Mouse (Mus musculus) hindbrain, embryonic 13.5 days (tissue): ENCODE data around the gene Mei1. TPM values are rescaled to one million over a fixed set of nuclear protein-coding genes. Genes with fewer than 3 reads are reported as not detected.
A peak's percentile ranks its signal among the peaks of the same experiment; 100 is the strongest.

Source experiments
- ATAC-seq: fragments of 200-750 bp; cut with Nextera tagmentation; 2 replicates; pipeline ENCODE4 v1.8.0; 2017; ENCODE audit warnings: moderate TSS enrichment; ENCODE audit not compliant: low FRiP score
- H3K27ac ChIP-seq: fragments of 300-500 bp; sonication (generic); 2 replicates; pipeline ENCODE4 v1.5.1; 2015; ENCODE audit warnings: inconsistent platforms, mild to moderate bottlenecking, moderate library complexity
- H3K27me3 ChIP-seq: fragments of 300-500 bp; sonication (generic); 2 replicates; pipeline ENCODE4 v1.6.1; 2015; ENCODE audit warnings: mild to moderate bottlenecking, inconsistent platforms
- H3K36me3 ChIP-seq: fragments of 300-500 bp; sonication (generic); 2 replicates; pipeline ENCODE4 v1.6.1; 2015; ENCODE audit warnings: mild to moderate bottlenecking, inconsistent platforms
- H3K4me1 ChIP-seq: fragments of 300-500 bp; sonication (generic); replicated peaks from 2 replicates; pipeline ENCODE4 v1.6.1; 2015; ENCODE audit warnings: inconsistent platforms
- H3K4me2 ChIP-seq: fragments of 300-500 bp; sonication (generic); 2 replicates; pipeline ENCODE4 v1.6.1; 2015; ENCODE audit warnings: inconsistent platforms, mild to moderate bottlenecking, moderate library complexity
- H3K4me3 ChIP-seq: fragments of 300-500 bp; sonication (generic); 2 replicates; pipeline ENCODE4 v1.5.1; 2015; ENCODE audit warnings: mild to moderate bottlenecking, inconsistent platforms
- H3K9ac ChIP-seq: fragments of 300-500 bp; sonication (generic); 2 replicates; pipeline ENCODE4 v1.6.1; 2015; ENCODE audit warnings: mild to moderate bottlenecking, inconsistent platforms
- H3K9me3 ChIP-seq: fragments of 300-500 bp; sonication (generic); 2 replicates; pipeline ENCODE4 v1.6.1; 2016; ENCODE audit warnings: inconsistent platforms
- WGBS: fragments of 180-500 bp; shearing (Covaris S2); methylation state at CpG from one replicate; pipeline ENCODE4 v1.1.7; 2015; 5-methylcytosine and 5-hydroxymethylcytosine counted together
- polyA plus RNA-seq: library from polyadenylated mRNA; unstranded; fragments of >200 nt; fragmentation: Nextera tagmentation; extraction: Ambion mirVana; gene quantifications from 2 replicates; pipeline ENCODE4 v1.2.1, GENCODE M21; 2015

The Mei1 gene
- polyA plus RNA-seq, 1 experiment from 2014 or later, result 0.05 TPM

GRCm38 (mm10) chr15:82145408-82145807 is 75.6 kb downstream of the Mei1 start:
- H3K9ac ChIP-seq, result no peak overlapping the region

GRCm38 (mm10) chr15:82145851-82146769 is 76.3 kb downstream of the Mei1 start:
- Histone ChIP-seq H3K4me1 (peaks cover 54% of the 10 kb centered on the region), H3K27ac (peak overlapping the region; percentile 99), H3K4me3 (peak overlapping the region; percentile 71), H3K9me3 (no peaks in the 10 kb centered on the region), H3K9ac (peak overlapping the region; percentile 26; the same call in 1 of the 2 replicates), H3K4me2 (peak overlapping the region; percentile 47), H3K27me3 (no peaks in the 10 kb centered on the region), H3K36me3 (peaks cover 11% of the 10 kb centered on the region)
- peak; percentile 33; the same call in 1 of the 2 replicates for ATAC-seq
- WGBS, result 15% methylated on average over 11 of the region's 11 CpGs

More at GRCm38 (mm10) chr15:82145408-82145807, 75.6 kb downstream of the Mei1 start:
- no peaks in the 10 kb centered on the region for H3K27me3 ChIP-seq
- H3K9me3 ChIP-seq, result no peaks in the 10 kb centered on the region
- H3K27ac ChIP-seq, result peak overlapping the region; percentile 99
- peaks cover 49% of the 10 kb centered on the region for H3K4me1 ChIP-seq
- H3K4me3 ChIP-seq, result no peak overlapping the region
- 47% methylated on average over 2 of the region's 2 CpGs for WGBS
- no peak overlapping the region for H3K4me2 ChIP-seq
- H3K36me3 ChIP-seq, result peaks cover 11% of the 10 kb centered on the region
- ATAC-seq, result no peak

GRCm38 (mm10) chr15:82146770-82147610 is 77.2 kb downstream of the Mei1 start, which contains the start of gene Srebf2:
Gene Srebf2 (plus strand): TSS chr15:82147181.
- no peaks in the 10 kb centered on the region for H3K9me3 ChIP-seq
- H3K36me3 ChIP-seq, result peaks cover 4% of the 10 kb centered on the region
- H3K4me3 ChIP-seq, result peak within 1 kb of the TSS; percentile 71
- peak; percentile 98 for ATAC-seq
- H3K27ac ChIP-seq, result peak within 1 kb of the TSS; percentile 99
- H3K9ac ChIP-seq, result peak within 1 kb of the TSS; percentile 90
- no peaks in the 10 kb centered on the region for H3K27me3 ChIP-seq
- peak within 1 kb of the TSS; percentile 88 for H3K4me2 ChIP-seq
- WGBS, result under 1% methylated on average over 67 of the region's 79 CpGs
- peaks cover 61% of the 10 kb centered on the region for H3K4me1 ChIP-seq

- H3K4me2 ChIP-seq, result peak overlapping the region; percentile 88
- no peaks in the 10 kb centered on the region for H3K9me3 ChIP-seq
- no peaks in the 10 kb centered on the region for H3K27me3 ChIP-seq
- peak overlapping the region; percentile 99 for H3K27ac ChIP-seq
- ATAC-seq, result no peak; the same call in 1 of the 2 replicates
- peak overlapping the region; percentile 90 for H3K9ac ChIP-seq
- H3K4me1 ChIP-seq, result peaks cover 67% of the 10 kb centered on the region
- under 1% methylated on average over 47 of the region's 50 CpGs for WGBS
- peaks cover 4% of the 10 kb centered on the region; the same call in 1 of the 2 replicates for H3K36me3 ChIP-seq
- peak overlapping the region; percentile 71 for H3K4me3 ChIP-seq
These were observed 77.9 kb downstream of the Mei1 start for GRCm38 (mm10) chr15:82147611-82148111.

DNA sequence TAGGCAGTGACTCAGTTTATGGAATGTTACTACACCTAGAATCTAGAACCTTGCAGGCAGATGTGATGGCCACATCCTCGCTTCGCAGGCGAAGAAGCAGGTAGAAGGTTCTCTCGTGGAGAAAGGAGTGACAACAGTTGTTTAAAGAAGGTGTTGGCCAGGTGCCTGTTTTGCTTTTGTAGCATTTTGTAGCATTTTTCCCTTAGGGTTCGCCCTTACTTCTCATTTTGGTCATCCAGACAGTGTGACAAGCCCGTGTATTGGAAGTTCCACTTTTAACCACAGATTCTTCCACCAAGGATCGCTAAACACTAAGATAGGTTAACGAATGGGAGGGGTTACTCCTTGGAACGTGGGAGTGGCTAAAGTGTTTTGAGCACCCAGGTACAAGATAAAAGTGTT is 78.7 kb downstream of the Mei1 start:
- H3K4me3 ChIP-seq, result peak overlapping the region; percentile 71
- no peaks in the 10 kb centered on the region for H3K9me3 ChIP-seq
- no peak for ATAC-seq
- H3K36me3 ChIP-seq, result peaks cover 4% of the 10 kb centered on the region; the same call in 1 of the 2 replicates
- H3K27ac ChIP-seq, result peak overlapping the region; percentile 99
- peak overlapping the region; percentile 90 for H3K9ac ChIP-seq
- peaks cover 72% of the 10 kb centered on the region for H3K4me1 ChIP-seq
- peak overlapping the region; percentile 88 for H3K4me2 ChIP-seq
- 25% methylated on average over 9 of the region's 9 CpGs for WGBS
- H3K27me3 ChIP-seq, result no peaks in the 10 kb centered on the region

GRCm38 (mm10) chr15:82150042-82150441 is 80.2 kb downstream of the Mei1 start:
- no peak for ATAC-seq
- Histone ChIP-seq H3K4me1 (peaks cover 70% of the 10 kb centered on the region), H3K9me3 (no peaks in the 10 kb centered on the region), H3K27me3 (no peaks in the 10 kb centered on the region), H3K4me2 (peak overlapping the region; percentile 15; the same call in 1 of the 2 replicates), H3K4me3 (no peak overlapping the region), H3K27ac (no peak overlapping the region), H3K9ac (no peak overlapping the region), H3K36me3 (peaks cover 4% of the 10 kb centered on the region; the same call in 1 of the 2 replicates)

- H3K9me3 ChIP-seq, result no peaks in the 10 kb centered on the region
- no peak overlapping the region for H3K9ac ChIP-seq
- ATAC-seq, result no peak
- 94% methylated on average over 4 of the region's 4 CpGs for WGBS
- H3K4me3 ChIP-seq, result no peak overlapping the region
- peaks cover 4% of the 10 kb centered on the region; the same call in 1 of the 2 replicates for H3K36me3 ChIP-seq
- H3K4me1 ChIP-seq, result peaks cover 61% of the 10 kb centered on the region
- H3K27me3 ChIP-seq, result no peaks in the 10 kb centered on the region
- H3K4me2 ChIP-seq, result no peak overlapping the region
- H3K27ac ChIP-seq, result no peak overlapping the region
These were observed 81.4 kb downstream of the Mei1 start for GRCm38 (mm10) chr15:82151176-82151575.

- H3K27me3 ChIP-seq, result no peaks in the 10 kb centered on the region
- no peak overlapping the region for H3K9ac ChIP-seq
- H3K36me3 ChIP-seq, result peaks cover 4% of the 10 kb centered on the region; the same call in 1 of the 2 replicates
- no peak overlapping the region for H3K27ac ChIP-seq
- no peak for ATAC-seq
- 84% methylated on average over 12 of the region's 12 CpGs for WGBS
- H3K9me3 ChIP-seq, result no peaks in the 10 kb centered on the region
- no peak overlapping the region for H3K4me3 ChIP-seq
- H3K4me1 ChIP-seq, result peaks cover 57% of the 10 kb centered on the region
- H3K4me2 ChIP-seq, result no peak overlapping the region
These were observed 82.2 kb downstream of the Mei1 start for GRCm38 (mm10) chr15:82152022-82152421.

GRCm38 (mm10) chr15:82152435-82152834 is 82.6 kb downstream of the Mei1 start:
- H3K4me2 ChIP-seq, result no peak overlapping the region
- peaks cover 59% of the 10 kb centered on the region for H3K4me1 ChIP-seq
- 87% methylated on average over 7 of the region's 7 CpGs for WGBS
- no peak overlapping the region for H3K27ac ChIP-seq
- ATAC-seq, result no peak
- H3K4me3 ChIP-seq, result no peak overlapping the region
- peaks cover 4% of the 10 kb centered on the region; the same call in 1 of the 2 replicates for H3K36me3 ChIP-seq
- H3K27me3 ChIP-seq, result no peaks in the 10 kb centered on the region
- no peaks in the 10 kb centered on the region for H3K9me3 ChIP-seq
- no peak overlapping the region for H3K9ac ChIP-seq

DNA sequence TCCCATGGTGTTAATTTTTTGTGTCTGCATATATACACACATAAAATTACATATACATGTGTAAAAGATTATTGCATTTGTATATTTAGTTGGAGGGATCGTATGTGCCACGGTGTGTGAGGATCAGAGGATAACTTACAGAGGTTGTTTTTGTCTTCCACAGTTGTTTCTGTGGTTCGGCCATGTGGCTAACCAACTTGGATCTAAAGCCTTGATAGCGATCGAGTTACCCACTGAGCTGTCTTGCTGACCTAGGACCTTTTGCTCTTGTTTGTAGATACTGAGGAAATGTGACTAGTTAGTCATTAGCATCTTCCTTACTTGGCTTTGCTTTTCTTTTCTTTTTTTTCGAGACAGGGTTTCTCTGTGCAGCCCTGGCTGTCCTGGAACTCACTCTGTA is 86.5 kb downstream of the Mei1 start:
- H3K36me3 ChIP-seq, result no peaks in the 10 kb centered on the region; the same call in 1 of the 2 replicates
- no peak overlapping the region for H3K27ac ChIP-seq
- H3K9me3 ChIP-seq, result no peaks in the 10 kb centered on the region
- H3K4me2 ChIP-seq, result no peak overlapping the region
- H3K4me3 ChIP-seq, result no peak overlapping the region
- H3K9ac ChIP-seq, result no peak overlapping the region
- H3K27me3 ChIP-seq, result no peaks in the 10 kb centered on the region
- no peak for ATAC-seq
- 92% methylated on average over 6 of the region's 6 CpGs for WGBS
- peaks cover 69% of the 10 kb centered on the region for H3K4me1 ChIP-seq

DNA sequence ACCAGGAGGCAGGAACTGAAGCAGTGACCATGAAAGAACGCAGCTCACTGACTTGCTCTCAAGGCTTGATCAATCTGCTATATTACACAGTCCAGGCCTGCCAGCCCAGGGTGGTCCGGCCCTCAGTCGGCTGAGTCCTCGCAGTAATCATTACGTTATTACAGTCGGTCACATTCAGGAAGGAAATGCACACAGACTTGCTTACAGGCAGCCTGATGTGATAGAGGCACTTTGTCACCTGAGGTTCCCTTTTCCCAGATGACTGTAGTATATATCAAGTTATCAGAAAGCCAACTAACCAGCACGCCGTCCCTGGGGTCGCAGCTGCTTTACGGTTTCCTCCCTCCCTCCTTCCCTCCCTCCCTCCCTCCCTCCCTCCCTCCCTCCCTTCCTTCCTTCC is 87.1 kb downstream of the Mei1 start:
- H3K27me3 ChIP-seq, result no peaks in the 10 kb centered on the region
- no peak overlapping the region for H3K27ac ChIP-seq
- no peaks in the 10 kb centered on the region for H3K9me3 ChIP-seq
- H3K9ac ChIP-seq, result no peak overlapping the region
- H3K4me3 ChIP-seq, result no peak overlapping the region
- ATAC-seq, result no peak
- H3K4me2 ChIP-seq, result no peak overlapping the region
- no peaks in the 10 kb centered on the region for H3K36me3 ChIP-seq
- WGBS, result 68% methylated on average over 10 of the region's 10 CpGs
- peaks cover 69% of the 10 kb centered on the region for H3K4me1 ChIP-seq
